Mouse (Mus musculus) embryonic facial prominence, embryonic 15.5 days (tissue): ENCODE measurements around the gene Kri1. TPM values are rescaled to one million over a fixed set of nuclear protein-coding genes. Genes with fewer than 3 reads are reported as not detected.

Source experiments
- ATAC-seq: fragments of 200-750 bp; cut with Nextera tagmentation; 2 replicates; pipeline ENCODE4 v1.8.0; 2017; ENCODE audit warnings: low read depth, moderate TSS enrichment; ENCODE audit not compliant: insufficient number of reproducible peaks, low FRiP score, low TSS enrichment
- H3K27ac ChIP-seq: fragments of 300-500 bp; sonication (generic); replicated peaks from 2 replicates; pipeline ENCODE4 v1.5.1; 2015; ENCODE audit warnings: mild to moderate bottlenecking, inconsistent platforms
- H3K27me3 ChIP-seq: fragments of 300-500 bp; sonication (generic); 2 replicates; pipeline ENCODE4 v1.6.1; 2015; ENCODE audit warnings: inconsistent platforms
- H3K36me3 ChIP-seq: fragments of 300-500 bp; sonication (generic); 2 replicates; pipeline ENCODE4 v1.6.1; 2015; ENCODE audit warnings: mild to moderate bottlenecking, inconsistent platforms
- H3K4me1 ChIP-seq: fragments of 300-500 bp; sonication (generic); 2 replicates; pipeline ENCODE4 v1.6.1; 2015; ENCODE audit warnings: inconsistent platforms
- H3K4me2 ChIP-seq: fragments of 300-500 bp; sonication (generic); replicated peaks from 2 replicates; pipeline ENCODE4 v1.6.1; 2015; ENCODE audit warnings: mild to moderate bottlenecking, inconsistent platforms
- H3K4me3 ChIP-seq: fragments of 300-500 bp; sonication (generic); replicated peaks from 2 replicates; pipeline ENCODE4 v1.5.1; 2015; ENCODE audit warnings: mild to moderate bottlenecking, inconsistent platforms
- H3K9ac ChIP-seq: fragments of 300-500 bp; sonication (generic); 2 replicates; pipeline ENCODE4 v1.6.1; 2015; ENCODE audit warnings: inconsistent platforms
- H3K9me3 ChIP-seq: fragments of 300-500 bp; sonication (generic); replicated peaks from 2 replicates; pipeline ENCODE4 v1.6.1; 2016; ENCODE audit warnings: inconsistent platforms
- WGBS: fragments of 180-500 bp; shearing (Covaris S2); methylation state at CpG from one replicate; pipeline ENCODE4 v1.1.7; 2015; 5-methylcytosine and 5-hydroxymethylcytosine counted together
- polyA plus RNA-seq: library from polyadenylated mRNA; unstranded; fragments of >200 nt; fragmentation: Nextera tagmentation; extraction: Ambion mirVana; gene quantifications from 2 replicates; pipeline ENCODE4 v1.2.1, GENCODE M21; 2015

Kri1 gene
- polyA plus RNA-seq, 1 experiment from 2014 or later = 18.2 TPM

GRCm38 (mm10) chr9:21239465-21239848 lies 48.3 kb downstream of the Kri1 start:
- Histone ChIP-seq H3K27me3 (peaks cover 31% of the 10 kb centered on the region), H3K4me1 (peaks cover 32% of the 10 kb centered on the region), H3K27ac (peak overlapping the region; percentile 93), H3K9me3 (no peaks in the 10 kb centered on the region), H3K4me2 (peak overlapping the region; percentile 77), H3K9ac (peak overlapping the region; percentile 88; the same call in 1 of the 2 replicates), H3K4me3 (peak overlapping the region; percentile 84), H3K36me3 (peaks cover 19% of the 10 kb centered on the region)
- 28% methylated on average over 4 of the region's 4 CpGs for WGBS
- no peak for ATAC-seq

- Histone ChIP-seq H3K4me2 (peak within 1 kb of the TSS; percentile 77), H3K36me3 (peaks cover 25% of the 10 kb centered on the region), H3K27ac (peak within 1 kb of the TSS; percentile 93), H3K4me3 (peak within 1 kb of the TSS; percentile 84), H3K27me3 (peaks cover 25% of the 10 kb centered on the region), H3K4me1 (peaks cover 26% of the 10 kb centered on the region), H3K9me3 (no peaks in the 10 kb centered on the region), H3K9ac (peak within 1 kb of the TSS; percentile 88)
- peak; percentile 88 for ATAC-seq
- under 1% methylated on average over 78 of the region's 90 CpGs for WGBS
Measured at GRCm38 (mm10) chr9:21238733-21239464, 48.9 kb downstream of the Kri1 start, which contains the start of gene Keap1. Keap1 (minus strand) TSS chr9:21239361.

GRCm38 (mm10) chr9:21238004-21238732 lies 49.6 kb downstream of the Kri1 start:
- Histone ChIP-seq H3K4me1 (peaks cover 24% of the 10 kb centered on the region), H3K9ac (peak overlapping the region; percentile 88), H3K36me3 (peaks cover 32% of the 10 kb centered on the region), H3K9me3 (no peaks in the 10 kb centered on the region), H3K4me2 (peak overlapping the region; percentile 77), H3K27me3 (peaks cover 18% of the 10 kb centered on the region), H3K27ac (peak overlapping the region; percentile 93), H3K4me3 (peak overlapping the region; percentile 84)
- WGBS = under 1% methylated on average over 31 of the region's 31 CpGs
- ATAC-seq = no peak; the same call in none of the 2 replicates

- ATAC-seq = no peak; the same call in 1 of the 2 replicates
- WGBS = 14% methylated on average over 19 of the region's 19 CpGs
Measured at GRCm38 (mm10) chr9:21237368-21238003, 50.3 kb downstream of the Kri1 start.

GRCm38 (mm10) chr9:21236991-21237367 lies 50.8 kb downstream of the Kri1 start:
- Histone ChIP-seq H3K9ac (0 out of 2 replicates have a peak overlapping the region, but pooled peaks have one; percentile 88), H3K4me1 (peaks cover 27% of the 10 kb centered on the region), H3K27ac (peak overlapping the region; percentile 93), H3K9me3 (no peaks in the 10 kb centered on the region), H3K36me3 (peaks cover 41% of the 10 kb centered on the region), H3K4me3 (peak overlapping the region; percentile 84), H3K27me3 (peaks cover 6% of the 10 kb centered on the region), H3K4me2 (peak overlapping the region; percentile 77)
- 79% methylated on average over 25 of the region's 25 CpGs for WGBS
- no peak for ATAC-seq

More at GRCm38 (mm10) chr9:21237368-21238003, 50.3 kb downstream of the Kri1 start:
- peak overlapping the region; percentile 88 for H3K9ac ChIP-seq
- no peaks in the 10 kb centered on the region for H3K9me3 ChIP-seq
- peak overlapping the region; percentile 93 for H3K27ac ChIP-seq
- peak overlapping the region; percentile 84 for H3K4me3 ChIP-seq
- H3K36me3 ChIP-seq = peaks cover 36% of the 10 kb centered on the region
- peak overlapping the region; percentile 77 for H3K4me2 ChIP-seq
- H3K27me3 ChIP-seq = peaks cover 11% of the 10 kb centered on the region
- peaks cover 24% of the 10 kb centered on the region for H3K4me1 ChIP-seq

GRCm38 (mm10) chr9:21235341-21235740 lies 52.4 kb downstream of the Kri1 start:
- peaks cover 58% of the 10 kb centered on the region for H3K36me3 ChIP-seq
- peaks cover 32% of the 10 kb centered on the region for H3K4me1 ChIP-seq
- WGBS = 81% methylated on average over 4 of the region's 4 CpGs
- H3K9me3 ChIP-seq = no peaks in the 10 kb centered on the region
- no peak overlapping the region for H3K4me3 ChIP-seq
- H3K27me3 ChIP-seq = no peaks in the 10 kb centered on the region
- ATAC-seq = no peak
- H3K9ac ChIP-seq = no peak overlapping the region
- no peak overlapping the region for H3K27ac ChIP-seq
- H3K4me2 ChIP-seq = no peak overlapping the region

GRCm38 (mm10) chr9:21233805-21234204 lies 54.0 kb downstream of the Kri1 start:
- H3K36me3 ChIP-seq = peaks cover 71% of the 10 kb centered on the region

GRCm38 (mm10) chr9:21233366-21233765 lies 54.4 kb downstream of the Kri1 start:
- peaks cover 26% of the 10 kb centered on the region for H3K4me1 ChIP-seq
- no peaks in the 10 kb centered on the region for H3K27me3 ChIP-seq
- H3K9me3 ChIP-seq = no peaks in the 10 kb centered on the region
- WGBS = 92% methylated on average over 29 of the region's 29 CpGs
- H3K36me3 ChIP-seq = peaks cover 71% of the 10 kb centered on the region
- no peak for ATAC-seq
- no peak overlapping the region for H3K4me2 ChIP-seq
- H3K4me3 ChIP-seq = no peak overlapping the region
- H3K27ac ChIP-seq = no peak overlapping the region
- H3K9ac ChIP-seq = no peak overlapping the region

More at GRCm38 (mm10) chr9:21233805-21234204, 54.0 kb downstream of the Kri1 start:
- Histone ChIP-seq H3K4me2 (no peak overlapping the region), H3K4me3 (no peak overlapping the region), H3K9ac (no peak overlapping the region), H3K27ac (no peak overlapping the region), H3K4me1 (peaks cover 26% of the 10 kb centered on the region), H3K27me3 (no peaks in the 10 kb centered on the region), H3K9me3 (no peaks in the 10 kb centered on the region)
- no peak for ATAC-seq
- WGBS = 84% methylated on average over 28 of the region's 28 CpGs

- WGBS = 83% methylated on average over 5 of the region's 5 CpGs
- peaks cover 71% of the 10 kb centered on the region for H3K36me3 ChIP-seq
- ATAC-seq = no peak
Measured at GRCm38 (mm10) chr9:21232867-21233266, 54.9 kb downstream of the Kri1 start.

GRCm38 (mm10) chr9:21231551-21231950 lies 56.2 kb downstream of the Kri1 start:
- peaks cover 23% of the 10 kb centered on the region for H3K4me1 ChIP-seq
- no peak for ATAC-seq
- no peaks in the 10 kb centered on the region for H3K27me3 ChIP-seq
- H3K4me3 ChIP-seq = no peak overlapping the region
- 51% methylated on average over 23 of the region's 23 CpGs for WGBS
- H3K9me3 ChIP-seq = no peaks in the 10 kb centered on the region
- H3K27ac ChIP-seq = no peak overlapping the region
- H3K4me2 ChIP-seq = no peak overlapping the region
- H3K9ac ChIP-seq = no peak overlapping the region
- peaks cover 65% of the 10 kb centered on the region for H3K36me3 ChIP-seq

More at GRCm38 (mm10) chr9:21232867-21233266, 54.9 kb downstream of the Kri1 start:
- Histone ChIP-seq H3K4me2 (no peak overlapping the region), H3K27ac (no peak overlapping the region), H3K4me1 (peaks cover 29% of the 10 kb centered on the region), H3K27me3 (no peaks in the 10 kb centered on the region), H3K9ac (no peak overlapping the region), H3K4me3 (no peak overlapping the region), H3K9me3 (no peaks in the 10 kb centered on the region)

- Histone ChIP-seq H3K27ac (no peak overlapping the region), H3K36me3 (peaks cover 34% of the 10 kb centered on the region), H3K27me3 (no peaks in the 10 kb centered on the region), H3K9me3 (no peaks in the 10 kb centered on the region), H3K4me3 (peak overlapping the region; percentile 36), H3K4me1 (peaks cover 26% of the 10 kb centered on the region), H3K9ac (no peak overlapping the region; the same call in 1 of the 2 replicates), H3K4me2 (peak overlapping the region; percentile 57)
- peak; percentile 56; the same call in 1 of the 2 replicates for ATAC-seq
- 16% methylated on average over 16 of the region's 16 CpGs for WGBS
Measured at GRCm38 (mm10) chr9:21227342-21227741, 60.4 kb downstream of the Kri1 start.
